Mouse (Mus musculus) heart, postnatal 36 days (tissue): ENCODE results near the gene Ppwd1. TPM values are rescaled to one million over a fixed set of nuclear protein-coding genes. Genes with fewer than 3 reads are reported as not detected.
"Not testable (repeated sequence)": the region's sequence is repeated elsewhere in the genome, so short reads cannot be mapped to it uniquely, and the experiment has no call there.

Experiments
- DNase-seq, 2 experiments: peaks; one replicate each; pipeline ENCODE4 v3.0.0; 2021 to 2022
- intact Hi-C: fragments of 180-260 bp; cut with DNase I; formaldehyde crosslinking; loops from one replicate; pipeline ENCODE4 v1.15.1; 2025
- total RNA-seq, 2 experiments: library from RNA; stranded (reverse); gene quantifications; 2 replicates each; pipeline ENCODE4 v1.2.3; 2021

The Ppwd1 gene
- 1 to 10 TPM; 6.3 to 7.3 TPM for total RNA-seq

GRCm38 (mm10) chr13:104228384-104229066 is at the start of gene Ppwd1, which contains the start of gene Cenpk:
Gene Ppwd1 (minus strand): TSS chr13:104228843.
Gene Cenpk (plus strand): TSS chr13:104228611.
- peak; percentile 97 to 98 for DNase-seq
- intact Hi-C loops, result loop anchor here (5.0 kb wide), 1 partner anchor 59 kb away; the partner anchor contains the start of gene Adamts6

- intact Hi-C loops, result no loop called here
- no peak for DNase-seq
Measured at GRCm38 (mm10) chr13:104258997-104259396, 30.4 kb upstream of the Ppwd1 start.

- intact Hi-C loops, result loop anchor here (5.0 kb wide), 1 partner anchor 58 kb away; the partner anchor contains the start of gene Adamts6
- no peak for DNase-seq
Measured at GRCm38 (mm10) chr13:104229181-104229580, 538 bp upstream of the Ppwd1 start.

DNA sequence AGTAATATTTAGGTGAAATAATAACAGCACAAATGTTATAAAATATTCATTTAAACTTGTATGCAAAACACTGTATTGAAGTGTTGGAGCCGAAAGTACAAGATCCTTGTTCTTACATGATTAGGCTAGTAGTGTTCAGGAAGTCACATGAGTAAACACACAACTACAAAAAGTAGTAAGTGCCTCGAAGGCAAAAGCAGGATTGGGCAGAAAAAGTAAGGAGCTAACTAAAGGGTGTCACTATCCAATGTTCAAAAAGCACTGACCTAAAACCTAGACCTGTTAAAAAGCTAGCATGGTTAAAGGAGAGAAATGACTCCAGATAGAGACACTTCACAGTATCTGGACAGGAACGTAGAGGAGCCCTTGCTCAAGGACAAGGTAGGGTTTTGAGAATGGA is 1.2 kb downstream of the Ppwd1 start:
- intact Hi-C loops, result loop anchor here (5.0 kb wide), 1 partner anchor 60 kb away; the partner anchor contains the start of gene Adamts6
- DNase-seq, result no peak

- DNase-seq, result no peak
- intact Hi-C loops, result no loop called here
Measured at GRCm38 (mm10) chr13:104204313-104204712, 24.3 kb downstream of the Ppwd1 start.

DNA sequence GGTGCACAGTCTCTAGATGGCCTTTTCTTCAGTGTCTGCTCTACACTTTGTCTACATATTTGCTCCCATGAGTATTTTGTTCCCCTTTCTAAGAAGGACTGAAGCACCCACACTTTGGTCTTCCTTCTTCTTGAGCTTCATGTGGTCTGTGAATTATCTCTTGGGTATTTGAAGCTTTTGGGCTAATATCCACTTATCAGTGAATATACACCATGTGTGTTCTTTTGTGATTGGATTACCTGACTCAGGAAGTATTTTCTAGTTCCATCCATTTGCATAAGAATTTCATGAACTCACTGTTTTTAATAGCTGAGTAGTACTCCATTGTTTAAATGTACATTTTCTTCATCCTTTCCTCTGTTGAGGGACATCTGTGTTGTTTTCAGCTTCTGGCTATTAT is 32.8 kb downstream of the Ppwd1 start:
- intact Hi-C loops, DNase-seq: not testable (repeated sequence)

DNA sequence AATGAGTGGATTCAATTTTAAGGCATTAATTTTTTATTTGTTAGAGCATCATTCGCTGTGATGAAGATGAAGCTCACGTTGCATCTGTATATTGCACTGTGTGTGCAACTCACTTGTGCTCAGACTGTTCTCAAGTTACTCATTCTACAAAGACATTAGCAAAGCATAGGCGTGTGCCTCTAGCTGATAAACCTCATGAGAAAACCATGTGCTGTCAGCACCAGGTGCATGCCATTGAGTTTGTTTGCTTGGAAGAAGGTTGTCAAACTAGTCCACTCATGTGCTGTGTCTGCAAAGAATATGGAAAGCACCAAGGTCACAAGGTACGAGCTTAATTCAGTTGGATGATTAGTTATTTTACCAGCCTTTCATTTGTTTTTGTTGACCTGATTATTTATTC is 41.3 kb downstream of the Ppwd1 start:
- intact Hi-C loops, result no loop called here
- DNase-seq, result no peak

GRCm38 (mm10) chr13:104179176-104179888 is 49.3 kb downstream of the Ppwd1 start:
- intact Hi-C loops, result no loop called here

GRCm38 (mm10) chr13:104178650-104179121 is 50.0 kb downstream of the Ppwd1 start, which contains the start of gene Trim23:
Gene Trim23 (plus strand): TSS chr13:104178797.
- peak; percentile 93 to 94 for DNase-seq
- intact Hi-C loops, result no loop called here

More at GRCm38 (mm10) chr13:104179176-104179888, 49.3 kb downstream of the Ppwd1 start:
- DNase-seq, result no peak

- no peak for DNase-seq
- intact Hi-C loops, result no loop called here
Measured at GRCm38 (mm10) chr13:104177796-104178649, 50.6 kb downstream of the Ppwd1 start, which contains the start of gene Trappc13. Gene Trappc13 (minus strand): TSS chr13:104178469.

GRCm38 (mm10) chr13:104176874-104177273 is 51.8 kb downstream of the Ppwd1 start:
- no peak for DNase-seq
- intact Hi-C loops, result no loop called here

GRCm38 (mm10) chr13:104172498-104172897 is 56.1 kb downstream of the Ppwd1 start:
- intact Hi-C loops, result no loop called here
- DNase-seq, result no peak

GRCm38 (mm10) chr13:104171711-104172110 is 56.9 kb downstream of the Ppwd1 start:
- DNase-seq, result no peak
- intact Hi-C loops, result no loop called here

- intact Hi-C loops, result no loop called here
- DNase-seq, result no peak
Measured at GRCm38 (mm10) chr13:104155686-104156085, 73.0 kb downstream of the Ppwd1 start.

Other genes starting within 250 kb of the Ppwd1 start
- gene Nln, start 119.2 kb downstream of the Ppwd1 start, total RNA-seq, result 10 to 100 TPM; 10.6 to 14.8 TPM
- 1 to 10 TPM in 1 of 2 experiments, under 1 TPM in 1; 0.97 to 1.5 TPM for gene Sgtb, start 119.1 kb downstream of the Ppwd1 start, total RNA-seq
- 10 to 100 TPM; 31.2 to 35.1 TPM for gene Trappc13, start 50.4 kb downstream of the Ppwd1 start, total RNA-seq
- 10 to 100 TPM; 23.4 to 23.8 TPM for gene Trim23, start 50.0 kb downstream of the Ppwd1 start, total RNA-seq
- under 1 TPM; 0.62 to 0.67 TPM for gene Cenpk, start 232 bp downstream of the Ppwd1 start, total RNA-seq
- gene Adamts6, start 59.0 kb upstream of the Ppwd1 start, total RNA-seq, result 1 to 10 TPM; 3.0 to 4.9 TPM